Comparison of ENCODE assay signal across 9 mouse cellular contexts in the genomic region with DNA sequence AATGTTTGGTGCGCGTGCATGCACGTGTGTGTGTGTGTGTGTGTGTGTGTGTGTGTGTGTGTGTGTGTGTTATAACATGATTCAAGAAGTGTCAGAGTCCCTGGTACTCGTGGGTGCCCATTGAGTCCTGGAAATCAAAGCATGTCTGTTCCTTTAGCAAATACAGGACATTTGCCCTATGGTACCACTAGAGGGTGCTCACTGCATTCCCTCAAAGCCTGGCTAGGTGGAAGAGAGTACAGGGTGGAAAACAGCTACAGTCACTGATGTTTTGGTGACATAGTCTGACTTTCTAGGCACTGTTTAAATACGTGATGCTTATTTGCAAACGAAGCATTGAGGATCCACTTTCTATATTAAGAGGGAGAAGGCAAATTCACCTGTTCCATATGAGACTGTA. TPM values are rescaled to one million over a fixed set of nuclear protein-coding genes. Genes with fewer than 3 reads are reported as not detected.
DNase-seq lines count a peak whose midpoint lies in the region; ATAC-seq and TF ChIP-seq lines count a peak whose summit lies in the region.
"Had no signal": no experiment of that assay in that cellular context is flagged by ENCODE, and none has a peak within 500 bp of the region (broad histone marks: within the 10 kb centered on the region; RNA-seq: fewer than 3 reads in every experiment).

No protein-coding gene starts in this region.

- peak; percentile 78 for TF ChIP-seq CTCF in left cerebral cortex, adult 2 months (IDR thresholded peaks at IDR 0.05)

- no peaks in the 10 kb centered on the region for H3K4me1 ChIP-seq in midbrain, embryonic 11.5 days (ENCODE audit: control insufficient read depth, insufficient read depth, low read length)

- peak; percentile 18 to 29 for DNase-seq in heart, adult 18-20 months
- no peak for DNase-seq in heart, adult 8-10 months (ENCODE audit: low spot score)
- peak; percentile 0 for DNase-seq in c-Kit-negative CD71-positive TER-119-positive erythroid progenitor cells, embryonic 14.5 days (ENCODE audit: low read depth, low spot score)
- DNase-seq in hindlimb bud, embryonic 11.5 days (ENCODE audit: extremely low spot score, low read depth, low spot score), result peak; percentile 12
- DNase-seq in left cerebral cortex, adult 2 months (ENCODE audit: extremely low spot score in 1 of 2, low spot score in 2 of 2), result peak; percentile 26 to 44
- DNase-seq in midbrain, embryonic 11.5 days (ENCODE audit: low spot score, missing footprints), result peak; percentile 94
- DNase-seq in telencephalon, adult 2 months (ENCODE audit: low read depth, low spot score), result peak; percentile 58

- no peak overlapping the region for H3K9ac ChIP-seq in midbrain, embryonic 11.5 days (ENCODE audit: low read length)

- intact Hi-C loops in left cerebral cortex, adult 2 months (cut with DNase I), result loop anchor here (2.0 to 10.0 kb wide), 3 partner anchors 85 to 615 kb away; no protein-coding TSS in a partner anchor

- H3K27me3 ChIP-seq in midbrain, embryonic 11.5 days (ENCODE audit: control insufficient read depth, insufficient read depth, low read length), result no peaks in the 10 kb centered on the region

- H3K4me3 ChIP-seq in left cerebral cortex, adult 2 months, result no peak overlapping the region
- H3K4me3 ChIP-seq in midbrain, embryonic 11.5 days (ENCODE audit: low read depth, low read length), result no peak overlapping the region

- no peaks in the 10 kb centered on the region for H3K36me3 ChIP-seq in midbrain, embryonic 11.5 days (ENCODE audit: control insufficient read depth, insufficient read depth, low read length)

- ATAC-seq in erythroid progenitor cell, adult 5-6 weeks (replicated peaks; ENCODE audit: low FRiP score, poor library complexity, severe bottlenecking), result peak; percentile 66; the same call in 1 of the 2 replicates
- ATAC-seq in midbrain, embryonic 11.5 days (ENCODE audit: low FRiP score), result peak; percentile 82

- WGBS in midbrain, embryonic 11.5 days, result 5% methylated on average over 6 of the region's 6 CpGs

- H3K4me2 ChIP-seq in midbrain, embryonic 11.5 days, result no peak overlapping the region

- no peaks in the 10 kb centered on the region for H3K9me3 ChIP-seq in midbrain, embryonic 11.5 days (ENCODE audit: control insufficient read depth, low read length)

- no peak overlapping the region for H3K27ac ChIP-seq in left cerebral cortex, adult 2 months
- no peak overlapping the region for H3K27ac ChIP-seq in midbrain, embryonic 11.5 days (ENCODE audit: low read depth, low read length)
- H3K27ac ChIP-seq: macrophage had no signal

RNA-seq across cellular contexts. Expression of gene Olfr220, which starts 27.9 kb away (rescaled TPM):
- total RNA-seq in heart, adult 18-20 months (2021), result not detected
- total RNA-seq in heart, adult 8-10 months (2022), result not detected
- not detected in 2 replicates for total RNA-seq in erythroid progenitor cell, adult 5-6 weeks (2015; ENCODE audit: low replicate concordance)
- total RNA-seq in erythroid progenitor cell, adult 5-6 weeks (2017; ENCODE audit: low replicate concordance), result not detected in 2 replicates
- total RNA-seq in left cerebral cortex, adult 2 months (2021), result not detected
- not detected in 2 replicates for polyA plus RNA-seq in midbrain, embryonic 11.5 days (2014; fragmentation: Nextera tagmentation; extraction: Ambion mirVana)
- polyA plus RNA-seq: macrophage had no signal

RNA-seq across cellular contexts. Expression of gene Fmn2, which starts 31.9 kb away (rescaled TPM):
- total RNA-seq in heart, adult 18-20 months (2021), result under 1 TPM; 0.27 to 0.46 TPM
- 1 to 10 TPM in 1 of 4 experiments, under 1 TPM in 3; 0.12 to 1.0 (median 0.18) TPM for total RNA-seq in heart, adult 8-10 months (2022)
- 0.42 and 4.3 TPM in 2 replicates for total RNA-seq in erythroid progenitor cell, adult 5-6 weeks (2015; ENCODE audit: low replicate concordance)
- total RNA-seq in erythroid progenitor cell, adult 5-6 weeks (2017; ENCODE audit: low replicate concordance), result not detected in 2 replicates
- 10 to 100 TPM; 81.5 to 87.0 TPM for total RNA-seq in left cerebral cortex, adult 2 months (2021)
- polyA plus RNA-seq in midbrain, embryonic 11.5 days (2014; fragmentation: Nextera tagmentation; extraction: Ambion mirVana), result 8.2 and 9.0 TPM in 2 replicates
- polyA plus RNA-seq: macrophage had no signal

RNA-seq across cellular contexts. Expression of gene Olfr414, which starts 45.9 kb away (rescaled TPM):
- total RNA-seq in heart, adult 18-20 months (2021), result not detected
- total RNA-seq in heart, adult 8-10 months (2022), result not detected
- not detected in 2 replicates for total RNA-seq in erythroid progenitor cell, adult 5-6 weeks (2015; ENCODE audit: low replicate concordance)
- total RNA-seq in erythroid progenitor cell, adult 5-6 weeks (2017; ENCODE audit: low replicate concordance), result not detected in 2 replicates
- total RNA-seq in left cerebral cortex, adult 2 months (2021), result not detected
- not detected in 2 replicates for polyA plus RNA-seq in midbrain, embryonic 11.5 days (2014; fragmentation: Nextera tagmentation; extraction: Ambion mirVana)
- polyA plus RNA-seq: macrophage had no signal

Comparison
In these comparisons a context has a peak if more than half of its experiments do, and no peak if none do; other contexts are left out.
1. RNA of gene Fmn2, which starts 31.9 kb away (total RNA-seq): 81.5 to 87.0 TPM in left cerebral cortex, adult 2 months; 0.27 to 0.46 TPM in heart, adult 18-20 months, 0.42 to 4.3 TPM in erythroid progenitor cell, adult 5-6 weeks and 0.12 to 1.0 TPM in heart, adult 8-10 months; every median in the first group is over 10 times any median in the second.